Mouse (Mus musculus): ENCODE results near the gene Car7. TPM values are rescaled to one million over a fixed set of nuclear protein-coding genes. Genes with fewer than 3 reads are reported as not detected.

The Car7 gene
- total and polyA plus RNA-seq, 3 experiments = 0.62 to 1.3 (median 0.85) TPM

DNA sequence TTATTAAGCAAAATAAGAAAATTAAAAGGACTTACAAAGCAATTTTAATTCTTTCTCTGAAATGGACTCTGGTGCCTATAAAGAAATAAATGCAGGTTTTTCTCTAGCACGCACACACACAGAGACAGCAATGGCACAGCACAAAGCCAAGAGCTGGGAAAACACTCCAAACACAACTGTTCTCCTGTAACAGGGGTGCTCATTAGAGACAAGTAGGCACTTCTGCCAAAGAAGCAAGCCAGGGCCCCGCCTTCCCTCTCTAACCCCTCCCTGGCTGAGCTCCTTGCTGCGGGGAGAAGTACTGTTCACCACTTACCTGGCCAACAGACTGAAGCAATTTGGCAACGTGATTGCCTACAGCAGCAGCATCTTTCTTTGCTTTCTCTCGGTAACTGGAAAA, 16.6 kb upstream of the Car7 start:
- dilution Hi-C loops (cut with MboI; ENCODE audit: extremely low pct_ligation_motif_present, extremely low pct_unique_long_range_greater_than_20kb, low sequenced_read_pairs) (no loop called here), in situ Hi-C loops (cut with MboI; ENCODE audit: low pct_ligation_motif_present, low pct_unique_long_range_greater_than_20kb, low sequenced_read_pairs) (no loop called here)
- DNase-seq (ENCODE audit: extremely low read depth) = no peak
- no peak overlapping the region for H3K4me3 ChIP-seq (replicated peaks in 1 of 3; ENCODE audit: low read depth in 2 of 3, low read length in 2 of 3, poor library complexity in 1 of 3)
- H3K79me2 ChIP-seq (replicated peaks; ENCODE audit: control insufficient read depth, extremely low read depth, insufficient read depth, poor library complexity, severe bottlenecking) = no peaks in the 10 kb centered on the region
- H3K4me1 ChIP-seq (ENCODE audit: control insufficient read depth in 1 of 2, insufficient read depth in 2 of 2) = no peaks in the 10 kb centered on the region
- TF ChIP-seq POLR2A (IDR thresholded peaks at IDR 0.05; ENCODE audit: low read depth, low read length) = no peak
- no peak for TF ChIP-seq UBTF (IDR thresholded peaks at IDR 0.05; ENCODE audit: low read depth, low read length)
- no peak for TF ChIP-seq ZNF384 (IDR thresholded peaks at IDR 0.05; ENCODE audit: low read depth, low read length)
- no peak for TF ChIP-seq MXI1 (IDR thresholded peaks at IDR 0.05; ENCODE audit: low read depth, low read length)
- no peak for TF ChIP-seq MAX (IDR thresholded peaks at IDR 0.05; ENCODE audit: low read length)
- no peak for TF ChIP-seq SIN3A (IDR thresholded peaks at IDR 0.05; ENCODE audit: low read length)
- TF ChIP-seq RAD21 (IDR thresholded peaks at IDR 0.05; ENCODE audit: low read depth, low read length) = no peak
- TF ChIP-seq ZC3H11A (IDR thresholded peaks at IDR 0.05; ENCODE audit: low read depth, low read length) = no peak
- no peak for TF ChIP-seq SMC3 (IDR thresholded peaks at IDR 0.05; ENCODE audit: low read depth, low read length)
- TF ChIP-seq EP300 (IDR thresholded peaks at IDR 0.05; ENCODE audit: low read length) = no peak
- no peak for TF ChIP-seq E2F4 (IDR thresholded peaks at IDR 0.05; ENCODE audit: insufficient replicate concordance, low read depth, low read length)
- TF ChIP-seq GABPA (IDR thresholded peaks at IDR 0.05; ENCODE audit: insufficient replicate concordance, low read depth, low read length) = no peak
- no peak for TF ChIP-seq ZMIZ1 (IDR thresholded peaks at IDR 0.05; ENCODE audit: low read depth, low read length)
- TF ChIP-seq RCOR1 (conservative IDR thresholded peaks at IDR 0.05; ENCODE audit: low read depth, low read length) = no peak
- TF ChIP-seq TCF12 (IDR thresholded peaks at IDR 0.05; ENCODE audit: low read depth, low read length) = no peak
- no peak for TF ChIP-seq MAZ (IDR thresholded peaks at IDR 0.05; ENCODE audit: low read depth, low read length)
- no peak for TF ChIP-seq CHD1 (IDR thresholded peaks at IDR 0.05; ENCODE audit: low read depth, low read length)
- no peak for TF ChIP-seq MYC (IDR thresholded peaks at IDR 0.05; ENCODE audit: low read depth, low read length)
- TF ChIP-seq PAX5 (IDR thresholded peaks at IDR 0.05; ENCODE audit: low read length) = no peak
- no peak for TF ChIP-seq MEF2A (IDR thresholded peaks at IDR 0.05; ENCODE audit: borderline replicate concordance, low read depth, low read length)
- H3K27me3 ChIP-seq (replicated peaks) = no peaks in the 10 kb centered on the region
- H3K9me3 ChIP-seq (replicated peaks; ENCODE audit: low read length) = no peaks in the 10 kb centered on the region
- peaks cover 21 to 76% of the 10 kb centered on the region in 2 experiments for H3K36me3 ChIP-seq (replicated peaks in 1 of 2; ENCODE audit: control insufficient read depth in 1 of 2, insufficient read depth in 1 of 2, low read length in 1 of 2)
- no peak overlapping the region for H3K4me2 ChIP-seq (ENCODE audit: insufficient read depth, low read depth, poor library complexity, severe bottlenecking)
- H3K27ac ChIP-seq (ENCODE audit: insufficient read depth, low read depth) = no peak overlapping the region
- H3K9ac ChIP-seq (ENCODE audit: insufficient read depth, low read depth) = no peak overlapping the region

DNA sequence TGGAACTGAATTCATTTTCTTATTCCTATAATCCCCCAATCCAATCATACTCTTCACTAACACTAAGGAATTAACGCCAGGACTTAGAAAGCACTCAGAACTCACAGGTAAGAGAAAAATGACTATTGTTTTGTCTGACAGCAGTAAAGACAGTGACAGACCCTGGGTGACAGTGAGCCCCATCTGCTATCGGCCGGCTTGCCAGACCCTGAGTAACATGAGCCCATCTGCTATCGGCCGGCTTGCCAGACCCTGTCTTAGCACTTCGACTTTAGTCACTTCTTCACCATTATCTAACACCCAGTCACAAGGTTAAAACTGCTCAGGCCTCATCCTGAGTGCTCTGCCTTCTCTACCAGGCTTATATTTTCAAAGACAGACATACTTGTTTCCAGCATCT, 4.8 kb upstream of the Car7 start:
- no peak for DNase-seq (ENCODE audit: extremely low read depth)
- in situ Hi-C loops (cut with MboI; ENCODE audit: low pct_ligation_motif_present, low pct_unique_long_range_greater_than_20kb, low sequenced_read_pairs) = loop anchor here (25.0 kb wide), 1 partner anchor 167 kb away; no protein-coding TSS in a partner anchor
- Histone ChIP-seq H3K9ac (ENCODE audit: insufficient read depth, low read depth) (no peak overlapping the region), H3K4me3 (replicated peaks in 1 of 3; ENCODE audit: low read depth in 2 of 3, low read length in 2 of 3, poor library complexity in 1 of 3) (no peak overlapping the region), H3K27ac (ENCODE audit: insufficient read depth, low read depth) (no peak overlapping the region), H3K79me2 (replicated peaks; ENCODE audit: control insufficient read depth, extremely low read depth, insufficient read depth, poor library complexity, severe bottlenecking) (no peaks in the 10 kb centered on the region; the same call in 1 of the 2 replicates), H3K9me3 (replicated peaks; ENCODE audit: low read length) (no peaks in the 10 kb centered on the region), H3K27me3 (replicated peaks) (no peaks in the 10 kb centered on the region), H3K4me2 (ENCODE audit: insufficient read depth, low read depth, poor library complexity, severe bottlenecking) (no peak overlapping the region), H3K4me1 (ENCODE audit: control insufficient read depth in 1 of 2, insufficient read depth in 2 of 2) (peaks cover 4 to 20% of the 10 kb centered on the region in 2 experiments; a peak in 3 of 4 replicates), H3K36me3 (replicated peaks in 1 of 2; ENCODE audit: control insufficient read depth in 1 of 2, insufficient read depth in 1 of 2, low read length in 1 of 2) (peaks cover 27 to 48% of the 10 kb centered on the region in 2 experiments)
- dilution Hi-C loops (cut with MboI; ENCODE audit: extremely low pct_ligation_motif_present, extremely low pct_unique_long_range_greater_than_20kb, low sequenced_read_pairs) = no loop called here
- TF ChIP-seq JUN (IDR thresholded peaks at IDR 0.05; ENCODE audit: insufficient read depth, low read depth, low read length) (no peak), MAX (IDR thresholded peaks at IDR 0.05; ENCODE audit: low read length) (no peak), USF2 (conservative IDR thresholded peaks at IDR 0.05; ENCODE audit: low read depth, low read length) (no peak), CHD1 (IDR thresholded peaks at IDR 0.05; ENCODE audit: low read depth, low read length) (no peak), HCFC1 (IDR thresholded peaks at IDR 0.05; ENCODE audit: low read depth, low read length) (no peak), NELFE (IDR thresholded peaks at IDR 0.05; ENCODE audit: low read depth, low read length) (no peak), ZMIZ1 (IDR thresholded peaks at IDR 0.05; ENCODE audit: low read depth, low read length) (no peak), JUND (conservative IDR thresholded peaks at IDR 0.05; ENCODE audit: low read depth, low read length) (no peak), ETS1 (conservative IDR thresholded peaks at IDR 0.05; ENCODE audit: low read depth, low read length) (no peak)
